Mouse (Mus musculus): Measurements from ENCODE around the gene Rsg1.

DNA sequence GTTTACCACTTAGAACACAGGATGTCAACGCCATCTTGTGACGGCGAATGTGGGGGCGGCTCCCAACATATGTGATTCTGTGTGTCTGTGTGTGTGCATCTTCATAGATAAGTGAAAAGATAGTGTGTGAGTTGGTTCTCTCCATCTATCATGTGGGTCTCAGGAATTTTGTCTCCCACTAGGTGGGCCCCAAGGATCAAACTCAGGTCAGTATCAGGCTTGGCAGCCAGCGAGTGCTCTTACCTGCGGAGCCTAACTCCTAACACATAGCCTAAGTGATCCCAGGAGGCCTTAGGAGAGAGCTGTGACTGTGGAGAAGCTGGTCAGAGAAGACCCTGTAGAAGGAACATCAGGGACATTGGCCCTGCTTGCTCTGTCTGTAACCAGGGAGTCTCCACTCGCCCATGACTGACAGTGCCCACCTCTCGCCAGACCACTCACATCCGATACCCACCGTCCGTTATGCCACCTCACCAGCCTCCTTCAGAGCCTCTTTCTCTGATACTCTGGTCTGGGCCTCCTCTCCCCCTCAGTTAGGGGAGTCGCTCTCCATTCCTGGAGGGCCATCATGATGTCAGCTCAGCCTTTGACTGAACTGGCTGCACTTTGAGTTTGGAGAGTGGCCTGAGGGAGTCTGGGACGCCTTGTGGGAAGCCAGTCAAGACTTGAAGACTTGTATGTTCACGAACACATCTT is 3.1 kb upstream of the Rsg1 start:
- no peak for TF ChIP-seq CTCF (IDR thresholded peaks at IDR 0.05; ENCODE audit: borderline replicate concordance, insufficient read depth, low read length)
- TF ChIP-seq POLR2A (IDR thresholded peaks at IDR 0.05; ENCODE audit: low read depth, low read length): no peak
